Mouse (Mus musculus): Measurements from ENCODE around the gene Ankfy1.
"Not testable (repeated sequence)": the region's sequence is repeated elsewhere in the genome, so short reads cannot be mapped to it uniquely, and the experiment has no call there.

The Ankfy1 gene

GRCm38 (mm10) chr11:72689551-72690510, at the start of gene Ankfy1:
Gene Ankfy1 (plus strand): TSS chr11:72690006.
- DNase-seq (ENCODE audit: low spot score) = peak; percentile 96

GRCm38 (mm10) chr11:72642730-72643129, 47.1 kb upstream of the Ankfy1 start:
- no peak for DNase-seq (ENCODE audit: low spot score)

GRCm38 (mm10) chr11:72645386-72645785, 44.4 kb upstream of the Ankfy1 start:
- DNase-seq (ENCODE audit: low spot score) = no peak

- DNase-seq (ENCODE audit: low spot score) = no peak
Observed at GRCm38 (mm10) chr11:72650347-72650746, 39.5 kb upstream of the Ankfy1 start.

GRCm38 (mm10) chr11:72659918-72660317, 29.9 kb upstream of the Ankfy1 start:
- DNase-seq (ENCODE audit: low spot score) = no peak

GRCm38 (mm10) chr11:72660359-72660758, 29.4 kb upstream of the Ankfy1 start:
- no peak for DNase-seq (ENCODE audit: low spot score)

- DNase-seq (ENCODE audit: low spot score) = no peak
Observed at GRCm38 (mm10) chr11:72664641-72665040, 25.2 kb upstream of the Ankfy1 start.

- no peak for DNase-seq (ENCODE audit: low spot score)
Observed at GRCm38 (mm10) chr11:72670634-72671033, 19.2 kb upstream of the Ankfy1 start.

- DNase-seq (ENCODE audit: low spot score) = no peak
Observed at GRCm38 (mm10) chr11:72671294-72671988, 18.4 kb upstream of the Ankfy1 start.

- DNase-seq (ENCODE audit: low spot score) = no peak
Observed at GRCm38 (mm10) chr11:72672438-72672837, 17.4 kb upstream of the Ankfy1 start.

- DNase-seq (ENCODE audit: low spot score) = no peak
Observed at GRCm38 (mm10) chr11:72675280-72675679, 14.5 kb upstream of the Ankfy1 start.

- no peak for DNase-seq (ENCODE audit: low spot score)
Observed at GRCm38 (mm10) chr11:72680726-72681125, 9.1 kb upstream of the Ankfy1 start.

GRCm38 (mm10) chr11:72683402-72683801, 6.4 kb upstream of the Ankfy1 start:
- DNase-seq (ENCODE audit: low spot score) = no peak

- DNase-seq (ENCODE audit: low spot score) = no peak
Observed at GRCm38 (mm10) chr11:72686697-72687096, 3.1 kb upstream of the Ankfy1 start.

GRCm38 (mm10) chr11:72688242-72688641, 1.6 kb upstream of the Ankfy1 start:
- DNase-seq (ENCODE audit: low spot score) = no peak

GRCm38 (mm10) chr11:72689115-72689514, 691 bp upstream of the Ankfy1 start:
- no peak for DNase-seq (ENCODE audit: low spot score)

GRCm38 (mm10) chr11:72692353-72692752, 2.5 kb downstream of the Ankfy1 start:
- no peak for DNase-seq (ENCODE audit: low spot score)

GRCm38 (mm10) chr11:72695025-72695424, 5.2 kb downstream of the Ankfy1 start:
- no peak for DNase-seq (ENCODE audit: low spot score)

- no peak for DNase-seq (ENCODE audit: low spot score)
Observed at GRCm38 (mm10) chr11:72696368-72696971, 6.7 kb downstream of the Ankfy1 start.

- peak; percentile 33 for DNase-seq (ENCODE audit: low spot score)
Observed at GRCm38 (mm10) chr11:72697323-72697722, 7.5 kb downstream of the Ankfy1 start.

- not testable (repeated sequence) for DNase-seq (ENCODE audit: low spot score)
Observed at GRCm38 (mm10) chr11:72705111-72705510, 15.3 kb downstream of the Ankfy1 start.

- no peak for DNase-seq (ENCODE audit: low spot score)
Observed at GRCm38 (mm10) chr11:72712721-72713120, 22.9 kb downstream of the Ankfy1 start.

GRCm38 (mm10) chr11:72718161-72718560, 28.4 kb downstream of the Ankfy1 start:
- no peak for DNase-seq (ENCODE audit: low spot score)

Measured in testis, postnatal 14 days (tissue).